Mouse (Mus musculus) liver, embryonic 15.5 days (tissue): ENCODE results near the gene Irak1bp1. TPM values are rescaled to one million over a fixed set of nuclear protein-coding genes. Genes with fewer than 3 reads are reported as not detected.

Source experiments
- ATAC-seq: fragments of 200-750 bp; cut with Nextera tagmentation; 2 replicates; pipeline ENCODE4 v1.8.0; 2017; ENCODE audit warnings: moderate number of reproducible peaks, mild to moderate bottlenecking, moderate library complexity; ENCODE audit not compliant: insufficient read depth
- H3K27ac ChIP-seq: fragments of 300-500 bp; sonication (generic); replicated peaks from 2 replicates; pipeline ENCODE4 v1.5.1; 2015; ENCODE audit warnings: mild to moderate bottlenecking, inconsistent platforms
- H3K27me3 ChIP-seq: fragments of 300-500 bp; sonication (generic); 2 replicates; pipeline ENCODE4 v1.6.1; 2015; ENCODE audit warnings: mild to moderate bottlenecking, inconsistent platforms
- H3K36me3 ChIP-seq: fragments of 300-500 bp; sonication (generic); replicated peaks from 2 replicates; pipeline ENCODE4 v1.6.1; 2015; ENCODE audit warnings: moderate library complexity, mild to moderate bottlenecking, inconsistent platforms
- H3K4me1 ChIP-seq: fragments of 300-500 bp; sonication (generic); replicated peaks from 2 replicates; pipeline ENCODE4 v1.6.1; 2015; ENCODE audit warnings: inconsistent platforms
- H3K4me2 ChIP-seq: fragments of 300-500 bp; sonication (generic); 2 replicates; pipeline ENCODE4 v1.6.1; 2015; ENCODE audit warnings: moderate library complexity, mild to moderate bottlenecking, inconsistent platforms
- H3K4me3 ChIP-seq: fragments of 300-500 bp; sonication (generic); replicated peaks from 2 replicates; pipeline ENCODE4 v1.5.1; 2015; ENCODE audit warnings: mild to moderate bottlenecking, inconsistent platforms
- H3K9ac ChIP-seq: fragments of 300-500 bp; sonication (generic); 2 replicates; pipeline ENCODE4 v1.6.1; 2015; ENCODE audit warnings: moderate library complexity, mild to moderate bottlenecking, inconsistent platforms
- H3K9me3 ChIP-seq: fragments of 300-500 bp; sonication (generic); replicated peaks from 2 replicates; pipeline ENCODE4 v1.6.1; 2016; ENCODE audit warnings: inconsistent platforms
- WGBS: fragments of 180-500 bp; shearing (Covaris S2); methylation state at CpG from one replicate; pipeline ENCODE4 v1.1.7; 2015; ENCODE audit warnings: mixed read lengths; ENCODE audit not compliant: insufficient replicate concordance; 5-methylcytosine and 5-hydroxymethylcytosine counted together
- polyA plus RNA-seq: library from polyadenylated mRNA; unstranded; fragments of >200 nt; fragmentation: Nextera tagmentation; extraction: Ambion mirVana; gene quantifications from 2 replicates; pipeline ENCODE4 v1.2.1, GENCODE M21; 2015

Irak1bp1 gene
- 1.0 TPM in 2 replicates for polyA plus RNA-seq

DNA sequence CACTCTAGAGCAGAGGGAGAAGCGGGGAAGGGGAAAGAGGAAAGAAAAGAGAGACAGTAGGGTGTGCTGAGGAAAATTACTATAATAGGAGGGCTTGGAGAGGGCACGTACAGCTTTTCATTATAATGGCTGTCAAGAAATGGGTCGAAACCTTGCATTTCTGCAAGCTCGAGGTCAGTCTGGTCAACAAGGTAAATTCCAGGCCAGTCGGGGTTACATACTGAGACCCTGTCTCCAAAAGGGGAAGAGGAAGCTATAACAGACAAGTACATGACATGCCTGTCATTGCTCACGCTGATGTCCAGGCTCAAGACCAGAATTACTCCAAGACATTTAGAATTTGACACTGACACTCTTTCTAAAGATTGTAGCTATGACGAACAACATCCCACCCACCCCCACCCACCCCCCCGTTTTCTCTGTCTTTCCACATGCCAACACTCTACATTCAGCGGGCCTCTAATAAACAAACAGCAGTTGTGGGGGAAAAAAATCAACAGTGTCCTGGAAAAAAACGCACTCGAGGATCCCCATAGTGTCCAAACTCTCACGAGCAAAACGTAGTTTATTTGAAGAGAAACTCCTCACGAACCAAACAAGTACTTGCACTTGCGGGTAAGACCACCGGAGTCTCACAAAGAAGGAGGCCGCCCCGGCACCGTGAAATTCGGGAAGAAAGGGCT, at the start of gene Irak1bp1:
TSS of gene Irak1bp1 (plus strand) at position 534 of the 683 bp plus-strand sequence.
- peak within 1 kb of the TSS; percentile 74 for H3K4me3 ChIP-seq
- H3K27ac ChIP-seq: no peak within 1 kb of the TSS
- H3K36me3 ChIP-seq: no peaks in the 10 kb centered on the region
- H3K9me3 ChIP-seq: no peaks in the 10 kb centered on the region
- peaks cover 15% of the 10 kb centered on the region for H3K4me1 ChIP-seq
- WGBS: 12% methylated on average over 20 of the region's 20 CpGs
- H3K27me3 ChIP-seq: no peaks in the 10 kb centered on the region
- peak within 1 kb of the TSS; percentile 58 for H3K9ac ChIP-seq
- peak within 1 kb of the TSS; percentile 95 for H3K4me2 ChIP-seq
- peak; percentile 6; the same call in 1 of the 2 replicates for ATAC-seq

DNA sequence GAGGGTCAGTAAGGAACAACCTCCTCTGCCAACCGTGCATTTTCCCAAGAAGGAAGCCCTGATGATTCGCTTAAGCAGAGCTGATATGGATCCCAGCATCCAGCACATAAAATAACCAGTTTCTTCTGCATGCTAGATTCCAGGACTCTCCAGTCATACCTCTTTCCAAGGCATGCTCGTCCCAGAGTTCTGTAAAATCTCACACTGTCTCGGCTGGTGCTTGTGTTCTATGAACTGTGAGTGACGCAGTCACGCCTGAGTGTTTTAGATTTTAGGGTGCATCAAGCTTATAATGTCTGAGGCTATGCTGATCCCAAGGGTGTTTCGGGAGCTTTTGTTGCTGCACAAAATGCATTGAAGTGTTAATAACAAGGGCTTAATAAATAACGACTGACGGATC, 41.0 kb upstream of the Irak1bp1 start:
- Histone ChIP-seq H3K9ac (no peak overlapping the region), H3K27ac (no peak overlapping the region), H3K9me3 (no peaks in the 10 kb centered on the region), H3K4me2 (no peak overlapping the region), H3K4me1 (no peaks in the 10 kb centered on the region), H3K27me3 (no peaks in the 10 kb centered on the region), H3K4me3 (no peak overlapping the region), H3K36me3 (no peaks in the 10 kb centered on the region)
- 71% methylated on average over 9 of the region's 9 CpGs for WGBS
- ATAC-seq: no peak

DNA sequence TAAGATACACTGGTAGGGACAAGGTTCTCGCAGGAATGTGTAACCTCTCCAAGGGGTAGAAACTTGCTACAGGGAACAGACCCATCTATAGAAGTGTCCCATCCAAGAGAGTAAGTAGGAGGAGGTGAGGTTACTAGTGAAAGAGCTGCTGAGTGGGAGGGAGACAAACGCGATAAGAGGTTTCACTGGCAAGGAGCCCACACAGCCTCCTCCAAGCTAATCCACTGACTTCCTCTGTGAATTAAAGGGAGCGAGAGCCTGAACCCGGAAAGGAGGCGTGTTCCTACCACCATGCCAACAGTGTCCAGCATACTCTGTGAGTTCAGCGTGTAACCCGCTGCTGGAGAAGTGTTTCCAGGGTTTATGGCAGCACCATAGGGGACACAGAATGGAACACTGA, 29.0 kb upstream of the Irak1bp1 start:
- H3K9me3 ChIP-seq: no peaks in the 10 kb centered on the region
- H3K27ac ChIP-seq: no peak overlapping the region
- ATAC-seq: no peak
- no peaks in the 10 kb centered on the region for H3K27me3 ChIP-seq
- no peak overlapping the region for H3K4me2 ChIP-seq
- no peaks in the 10 kb centered on the region for H3K36me3 ChIP-seq
- H3K4me1 ChIP-seq: no peaks in the 10 kb centered on the region
- no peak overlapping the region for H3K9ac ChIP-seq
- H3K4me3 ChIP-seq: no peak overlapping the region
- 63% methylated on average over 8 of the region's 8 CpGs for WGBS

DNA sequence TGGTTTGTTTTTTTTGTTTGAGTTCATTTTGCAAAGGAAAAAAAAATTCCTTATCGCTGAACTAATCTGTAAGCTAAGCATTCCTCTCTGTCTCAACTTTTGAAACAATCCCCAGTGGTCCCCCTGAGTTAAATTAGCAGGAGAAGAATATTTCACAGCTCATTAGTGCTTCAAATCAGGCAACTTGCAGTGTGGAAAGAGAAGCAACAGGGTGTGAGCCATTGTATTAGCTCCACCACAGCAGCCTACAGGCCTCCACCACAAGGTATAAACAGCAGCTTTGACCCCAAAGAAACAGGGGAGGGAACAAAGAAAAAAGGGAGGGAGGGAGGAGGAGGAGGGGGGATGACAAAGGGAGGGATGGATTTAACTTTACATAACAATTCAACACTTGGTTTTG, 22.2 kb upstream of the Irak1bp1 start:
- no peak for ATAC-seq
- WGBS: 15% methylated on average over 1 of the region's 1 CpGs
- H3K36me3 ChIP-seq: no peaks in the 10 kb centered on the region

DNA sequence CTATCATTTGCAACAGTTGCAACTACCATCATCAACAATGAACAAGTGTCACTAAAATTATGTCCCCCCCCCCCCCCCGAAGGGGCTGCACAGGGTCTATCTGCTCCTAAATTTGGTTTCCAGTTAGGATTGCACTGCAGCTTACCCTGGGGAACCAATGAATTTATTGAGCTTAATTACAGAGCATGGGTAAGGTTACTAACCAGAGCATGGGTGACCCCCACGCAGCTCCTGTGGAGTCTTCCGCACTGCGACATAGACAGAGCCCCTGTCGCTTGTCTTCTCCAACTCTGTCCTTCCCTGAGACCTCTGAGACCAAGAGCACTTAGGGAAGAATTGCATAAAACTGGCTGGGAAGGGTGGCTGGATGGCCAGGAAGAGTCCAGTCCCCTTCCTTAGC, 21.7 kb upstream of the Irak1bp1 start:
- 50% methylated on average over 5 of the region's 5 CpGs for WGBS
- no peak overlapping the region for H3K9ac ChIP-seq
- ATAC-seq: no peak
- H3K36me3 ChIP-seq: no peaks in the 10 kb centered on the region
- H3K4me2 ChIP-seq: no peak overlapping the region
- H3K27ac ChIP-seq: no peak overlapping the region
- no peaks in the 10 kb centered on the region for H3K9me3 ChIP-seq
- no peaks in the 10 kb centered on the region for H3K27me3 ChIP-seq
- no peaks in the 10 kb centered on the region for H3K4me1 ChIP-seq
- H3K4me3 ChIP-seq: no peak overlapping the region

More for the DNA sequence above, 22.2 kb upstream of the Irak1bp1 start:
- Histone ChIP-seq H3K27ac (no peak overlapping the region), H3K27me3 (no peaks in the 10 kb centered on the region), H3K4me3 (no peak overlapping the region), H3K9ac (no peak overlapping the region), H3K4me1 (no peaks in the 10 kb centered on the region), H3K9me3 (no peaks in the 10 kb centered on the region), H3K4me2 (no peak overlapping the region)

DNA sequence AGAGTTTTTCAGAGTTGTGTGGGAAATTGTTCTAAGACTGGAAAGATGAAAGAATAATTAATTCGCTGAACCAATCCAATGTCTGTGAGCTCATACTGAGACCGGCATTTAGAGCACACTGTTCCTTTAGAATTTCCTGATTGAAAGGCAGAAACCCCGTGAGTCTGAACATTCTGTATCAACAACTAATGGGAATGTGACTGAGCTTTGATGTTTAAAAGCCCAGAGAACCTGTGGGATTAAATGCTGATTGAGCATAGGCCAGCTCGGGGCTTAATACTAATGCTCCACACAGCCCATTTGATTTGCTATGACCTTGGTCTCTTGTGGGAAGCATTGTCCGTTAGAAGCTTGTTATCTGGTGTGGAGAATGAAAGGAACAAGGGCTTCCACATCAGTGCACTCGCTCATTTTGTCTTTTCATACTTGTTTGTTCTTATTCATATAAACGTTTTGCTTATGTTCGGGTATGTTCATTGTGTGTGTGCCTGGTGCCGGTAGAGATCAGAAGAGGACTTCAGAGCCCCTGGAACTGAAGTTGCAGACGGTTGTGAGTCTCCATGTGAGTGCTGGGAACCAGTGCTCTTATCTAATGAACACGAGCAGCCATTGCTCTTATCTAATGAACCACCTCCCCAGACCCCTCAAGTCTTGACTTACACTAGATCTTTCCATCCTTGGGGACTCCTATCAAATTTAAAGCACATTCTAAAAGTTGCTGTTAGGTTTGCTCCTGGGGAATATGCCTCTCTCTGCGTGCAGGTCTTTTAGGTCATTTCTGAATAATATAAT, 17.0 kb upstream of the Irak1bp1 start:
- Histone ChIP-seq H3K4me1 (no peaks in the 10 kb centered on the region), H3K4me2 (no peak overlapping the region), H3K9me3 (no peaks in the 10 kb centered on the region), H3K36me3 (no peaks in the 10 kb centered on the region), H3K27me3 (no peaks in the 10 kb centered on the region), H3K4me3 (no peak overlapping the region), H3K27ac (no peak overlapping the region), H3K9ac (no peak overlapping the region)
- 55% methylated on average over 12 of the region's 12 CpGs for WGBS
- ATAC-seq: no peak

DNA sequence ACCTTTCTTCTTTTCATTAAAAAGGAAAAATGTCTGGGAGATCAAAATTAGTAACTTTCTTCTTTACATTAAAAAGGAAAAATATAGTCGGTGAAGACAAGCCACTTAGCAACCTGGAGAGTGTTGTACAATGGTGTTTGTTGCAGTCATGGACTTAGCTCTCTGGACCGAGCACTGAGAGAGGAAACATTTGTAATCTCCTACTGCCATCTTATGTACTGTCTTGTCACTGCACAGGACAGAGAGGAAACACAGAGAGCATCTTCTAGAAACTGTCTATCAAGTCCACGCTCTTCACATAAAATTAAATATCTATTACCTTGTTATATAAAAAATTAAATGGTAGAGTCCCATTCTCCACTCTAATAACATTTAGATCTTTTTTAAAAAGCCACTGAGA, 14.8 kb upstream of the Irak1bp1 start:
- Histone ChIP-seq H3K27me3 (no peaks in the 10 kb centered on the region), H3K9me3 (no peaks in the 10 kb centered on the region), H3K36me3 (no peaks in the 10 kb centered on the region), H3K4me2 (no peak overlapping the region), H3K9ac (no peak overlapping the region), H3K4me1 (no peaks in the 10 kb centered on the region), H3K27ac (no peak overlapping the region), H3K4me3 (no peak overlapping the region)
- WGBS: 42% methylated on average over 3 of the region's 3 CpGs
- no peak for ATAC-seq

DNA sequence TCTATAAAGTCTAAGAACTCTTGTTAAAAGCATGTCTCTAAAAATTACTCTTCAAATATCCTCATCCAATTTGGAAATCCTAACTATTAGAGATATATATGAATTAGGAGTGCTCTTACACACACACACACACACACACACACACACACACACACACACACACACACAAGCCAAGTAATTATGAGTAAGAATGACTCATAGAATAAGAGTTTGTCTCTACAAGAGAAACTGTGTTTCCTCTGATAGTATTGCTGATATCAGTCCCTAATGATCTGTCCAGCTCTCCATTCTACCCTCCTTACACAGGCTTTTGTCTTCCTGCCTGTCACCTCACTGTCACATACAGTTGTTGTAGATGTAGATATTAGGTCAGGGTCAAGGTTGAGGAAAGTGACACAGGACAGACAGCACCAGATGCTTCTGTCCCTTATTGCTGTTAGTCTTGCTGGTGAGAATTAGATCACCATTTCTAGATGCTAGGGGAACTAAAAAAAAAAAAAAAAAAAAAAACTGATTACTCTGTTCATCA, 14.0 kb upstream of the Irak1bp1 start:
- Histone ChIP-seq H3K4me2 (no peak overlapping the region), H3K4me3 (no peak overlapping the region), H3K9me3 (no peaks in the 10 kb centered on the region), H3K36me3 (no peaks in the 10 kb centered on the region), H3K27me3 (no peaks in the 10 kb centered on the region), H3K9ac (no peak overlapping the region), H3K27ac (no peak overlapping the region), H3K4me1 (no peaks in the 10 kb centered on the region)
- ATAC-seq: no peak

DNA sequence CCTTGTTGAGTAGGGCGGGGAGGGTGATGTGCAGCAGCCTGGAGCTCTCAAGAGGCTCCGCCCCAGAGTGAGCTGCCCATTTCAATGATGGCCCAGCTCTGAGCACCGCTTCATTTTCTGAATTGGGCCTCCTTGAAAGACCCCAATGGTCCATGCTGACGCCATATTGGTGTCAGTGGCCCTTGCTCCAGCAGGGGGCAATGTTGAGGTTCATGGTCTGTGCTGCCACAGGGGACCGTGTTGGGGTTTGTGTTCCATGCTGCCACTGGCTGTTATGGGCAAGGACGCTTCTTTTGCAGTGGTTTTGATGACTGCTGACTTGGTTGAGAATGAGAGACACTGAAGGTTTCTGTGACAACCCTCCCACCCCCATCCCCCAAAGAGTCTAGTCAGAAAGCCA, 2.9 kb upstream of the Irak1bp1 start:
- Histone ChIP-seq H3K9ac (no peak overlapping the region), H3K27me3 (no peaks in the 10 kb centered on the region), H3K4me3 (no peak overlapping the region), H3K36me3 (no peaks in the 10 kb centered on the region), H3K4me1 (peaks cover 15% of the 10 kb centered on the region), H3K27ac (no peak overlapping the region), H3K4me2 (no peak overlapping the region), H3K9me3 (no peaks in the 10 kb centered on the region)
- 81% methylated on average over 6 of the region's 6 CpGs for WGBS
- no peak for ATAC-seq

DNA sequence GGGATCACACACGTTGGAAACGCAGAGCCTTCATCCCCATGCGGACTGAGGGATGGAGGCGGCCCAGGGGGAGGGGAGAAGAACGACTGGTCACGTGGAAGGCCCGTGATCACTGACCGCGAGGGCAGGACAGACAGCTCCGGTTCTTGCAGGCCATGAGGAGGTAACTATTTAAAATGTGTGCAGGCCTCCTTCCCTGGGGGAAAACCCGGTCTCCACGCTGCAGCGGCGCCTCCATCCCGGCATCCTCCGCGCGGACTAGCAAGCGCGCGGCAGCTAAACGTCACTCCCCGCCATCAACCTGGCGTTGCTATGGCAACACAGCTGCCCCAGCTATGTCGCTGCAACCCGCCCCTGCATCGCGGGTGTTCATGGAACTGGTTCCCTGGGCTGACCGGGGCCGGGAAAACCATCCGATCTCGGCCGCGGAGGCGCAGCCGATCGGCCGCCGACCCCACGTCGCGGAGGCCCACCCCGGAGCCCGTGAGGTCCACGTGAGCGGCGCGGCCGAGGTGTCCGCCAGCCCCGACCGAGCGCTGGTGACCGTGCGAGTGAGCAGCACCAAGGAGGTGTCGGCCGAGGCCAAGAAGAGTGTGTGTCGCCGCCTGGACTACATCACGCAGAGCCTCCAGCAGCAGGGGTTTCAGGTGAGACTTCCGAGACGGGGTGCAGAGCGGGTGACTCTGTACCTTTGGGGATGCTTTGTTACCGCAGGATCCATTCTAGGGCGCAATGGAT, 522 bp downstream of the Irak1bp1 start:
- Histone ChIP-seq H3K4me3 (peak overlapping the region; percentile 74), H3K4me2 (peak overlapping the region; percentile 95), H3K9ac (peak overlapping the region; percentile 58), H3K36me3 (no peaks in the 10 kb centered on the region), H3K9me3 (no peaks in the 10 kb centered on the region), H3K27me3 (no peaks in the 10 kb centered on the region), H3K4me1 (peaks cover 15% of the 10 kb centered on the region), H3K27ac (no peak overlapping the region)
- 1% methylated on average over 65 of the region's 65 CpGs for WGBS
- peak; percentile 87 for ATAC-seq

DNA sequence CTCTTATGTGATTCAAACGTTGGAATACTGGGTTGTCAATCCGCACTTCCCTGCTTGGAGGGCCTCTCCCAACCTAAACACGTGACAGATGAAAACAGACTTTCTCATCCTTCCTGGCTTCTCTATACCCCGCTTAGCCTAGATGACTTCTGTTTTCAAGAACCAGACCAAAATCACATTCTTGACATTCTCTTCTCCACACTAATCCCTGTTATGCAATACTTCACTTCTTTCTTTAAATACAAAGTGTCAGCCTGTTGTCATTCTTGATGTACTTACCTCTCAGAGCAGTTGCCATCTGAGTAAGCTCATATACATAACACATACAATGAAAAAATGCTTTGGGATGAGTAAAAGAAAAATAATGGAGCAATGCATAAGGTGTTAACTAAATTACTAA, 2.6 kb downstream of the Irak1bp1 start:
- 63% methylated on average over 4 of the region's 4 CpGs for WGBS
- H3K36me3 ChIP-seq: no peaks in the 10 kb centered on the region
- H3K27ac ChIP-seq: no peak overlapping the region
- no peaks in the 10 kb centered on the region for H3K27me3 ChIP-seq
- ATAC-seq: no peak
- H3K4me2 ChIP-seq: no peak overlapping the region
- peaks cover 15% of the 10 kb centered on the region for H3K4me1 ChIP-seq
- no peaks in the 10 kb centered on the region for H3K9me3 ChIP-seq
- H3K9ac ChIP-seq: no peak overlapping the region
- H3K4me3 ChIP-seq: no peak overlapping the region
